Mouse (Mus musculus): ENCODE results near the gene Tmbim1.
A peak's percentile ranks its signal among the peaks of the same experiment; 100 is the strongest.
"Not testable (repeated sequence)": the region's sequence is repeated elsewhere in the genome, so short reads cannot be mapped to it uniquely, and the experiment has no call there.

The Tmbim1 gene

GRCm38 (mm10) chr1:74326916-74327315, 21.5 kb upstream of the Tmbim1 start:
- DNase-seq (ENCODE audit: low spot score) = not testable (repeated sequence)

GRCm38 (mm10) chr1:74321396-74321795, 16.0 kb upstream of the Tmbim1 start:
- DNase-seq (ENCODE audit: low spot score) = no peak

GRCm38 (mm10) chr1:74318711-74319110, 13.3 kb upstream of the Tmbim1 start:
- no peak for DNase-seq (ENCODE audit: low spot score)

- no peak for DNase-seq (ENCODE audit: low spot score)
Observed at GRCm38 (mm10) chr1:74316114-74316827, 10.8 kb upstream of the Tmbim1 start.

GRCm38 (mm10) chr1:74314796-74315195, 9.4 kb upstream of the Tmbim1 start:
- no peak for DNase-seq (ENCODE audit: low spot score)

GRCm38 (mm10) chr1:74313049-74313692, 7.7 kb upstream of the Tmbim1 start:
- DNase-seq (ENCODE audit: low spot score) = peak; percentile 90

- DNase-seq (ENCODE audit: low spot score) = no peak
Observed at GRCm38 (mm10) chr1:74309767-74310166, 4.3 kb upstream of the Tmbim1 start.

- no peak for DNase-seq (ENCODE audit: low spot score)
Observed at GRCm38 (mm10) chr1:74308001-74308964, 2.9 kb upstream of the Tmbim1 start.

GRCm38 (mm10) chr1:74307146-74307545, 1.7 kb upstream of the Tmbim1 start:
- DNase-seq (ENCODE audit: low spot score) = no peak

- DNase-seq (ENCODE audit: low spot score) = no peak
Observed at GRCm38 (mm10) chr1:74304946-74305345, 476 bp downstream of the Tmbim1 start.

- DNase-seq (ENCODE audit: low spot score) = no peak
Observed at GRCm38 (mm10) chr1:74304339-74304790, 1.1 kb downstream of the Tmbim1 start.

- peak; percentile 66 for DNase-seq (ENCODE audit: low spot score)
Observed at GRCm38 (mm10) chr1:74303509-74304338, 1.7 kb downstream of the Tmbim1 start.

- DNase-seq (ENCODE audit: low spot score) = no peak
Observed at GRCm38 (mm10) chr1:74302835-74303234, 2.6 kb downstream of the Tmbim1 start.

GRCm38 (mm10) chr1:74302229-74302628, 3.2 kb downstream of the Tmbim1 start:
- no peak for DNase-seq (ENCODE audit: low spot score)

GRCm38 (mm10) chr1:74300347-74301110, 4.9 kb downstream of the Tmbim1 start:
- no peak for DNase-seq (ENCODE audit: low spot score)

- no peak for DNase-seq (ENCODE audit: low spot score)
Observed at GRCm38 (mm10) chr1:74298996-74299395, 6.4 kb downstream of the Tmbim1 start.

- no peak for DNase-seq (ENCODE audit: low spot score)
Observed at GRCm38 (mm10) chr1:74298157-74298750, 7.2 kb downstream of the Tmbim1 start.

GRCm38 (mm10) chr1:74297269-74297668, 8.2 kb downstream of the Tmbim1 start:
- no peak for DNase-seq (ENCODE audit: low spot score)

GRCm38 (mm10) chr1:74296477-74296876, 8.9 kb downstream of the Tmbim1 start:
- no peak for DNase-seq (ENCODE audit: low spot score)

- peak; percentile 92 for DNase-seq (ENCODE audit: low spot score)
Observed at GRCm38 (mm10) chr1:74295456-74296171, 9.8 kb downstream of the Tmbim1 start.

All from layer of hippocampus, adult 11-12 months (tissue).